Mouse (Mus musculus): ENCODE measurements at regions not wholly inside any gene's neighbourhood (a gene's known extent, or its start where the extent isn't known, plus 50 kb on each side); places are given as distances from the start of the nearest gene placed in this dataset.

- Histone ChIP-seq H3K9me3 (replicated peaks; ENCODE audit: control insufficient read depth, low read length) (no peaks in the 10 kb centered on the region), H3K27ac (ENCODE audit: low read depth, low read length) (no peak overlapping the region), H3K4me2 (no peak overlapping the region), H3K4me1 (ENCODE audit: control insufficient read depth, insufficient read depth, low read length) (peaks cover 4% of the 10 kb centered on the region; the same call in 1 of the 2 replicates), H3K27me3 (ENCODE audit: control insufficient read depth, insufficient read depth, low read length) (no peaks in the 10 kb centered on the region), H3K4me3 (ENCODE audit: low read depth, low read length) (no peak overlapping the region), H3K36me3 (ENCODE audit: control insufficient read depth, insufficient read depth, low read length) (no peaks in the 10 kb centered on the region), H3K9ac (ENCODE audit: low read depth, low read length) (no peak overlapping the region)
- 51% methylated on average over 3 of the region's 3 CpGs for WGBS (ENCODE audit: insufficient replicate concordance)
- ATAC-seq (replicated peaks; ENCODE audit: insufficient number of reproducible peaks, low FRiP score, low TSS enrichment), result no peak
These were observed 354.7 kb upstream of the Pbx1 start for GRCm38 (mm10) chr1:168786731-168787130.

- no peak overlapping the region for H3K27ac ChIP-seq (ENCODE audit: low read depth, low read length)
- no peak overlapping the region for H3K9ac ChIP-seq (ENCODE audit: low read depth, low read length)
- H3K27me3 ChIP-seq (ENCODE audit: control insufficient read depth, insufficient read depth, low read length), result no peaks in the 10 kb centered on the region
- no peak overlapping the region for H3K4me3 ChIP-seq (ENCODE audit: low read depth, low read length)
- no peak overlapping the region for H3K4me2 ChIP-seq
- H3K9me3 ChIP-seq (replicated peaks; ENCODE audit: control insufficient read depth, low read length), result no peaks in the 10 kb centered on the region
- no peaks in the 10 kb centered on the region for H3K36me3 ChIP-seq (ENCODE audit: control insufficient read depth, insufficient read depth, low read length)
- ATAC-seq (replicated peaks; ENCODE audit: insufficient number of reproducible peaks, low FRiP score, low TSS enrichment), result no peak
- peaks cover 4% of the 10 kb centered on the region; the same call in 1 of the 2 replicates for H3K4me1 ChIP-seq (ENCODE audit: control insufficient read depth, insufficient read depth, low read length)
These were observed 351.8 kb upstream of the Pbx1 start for GRCm38 (mm10) chr1:168783851-168784250.

- 75% methylated on average over 6 of the region's 6 CpGs for WGBS (ENCODE audit: insufficient replicate concordance)
- Histone ChIP-seq H3K27me3 (ENCODE audit: control insufficient read depth, insufficient read depth, low read length) (no peaks in the 10 kb centered on the region), H3K27ac (ENCODE audit: low read depth, low read length) (no peak overlapping the region), H3K4me2 (no peak overlapping the region), H3K9me3 (replicated peaks; ENCODE audit: control insufficient read depth, low read length) (no peaks in the 10 kb centered on the region), H3K36me3 (ENCODE audit: control insufficient read depth, insufficient read depth, low read length) (no peaks in the 10 kb centered on the region), H3K4me3 (ENCODE audit: low read depth, low read length) (no peak overlapping the region), H3K9ac (ENCODE audit: low read depth, low read length) (no peak overlapping the region), H3K4me1 (ENCODE audit: control insufficient read depth, insufficient read depth, low read length) (no peaks in the 10 kb centered on the region)
- ATAC-seq (replicated peaks; ENCODE audit: insufficient number of reproducible peaks, low FRiP score, low TSS enrichment), result no peak
These were observed 332.4 kb upstream of the Pbx1 start for GRCm38 (mm10) chr1:168764368-168764895.

- no peaks in the 10 kb centered on the region for H3K36me3 ChIP-seq (ENCODE audit: control insufficient read depth, insufficient read depth, low read length)
- H3K9ac ChIP-seq (ENCODE audit: low read depth, low read length), result no peak overlapping the region
- 89% methylated on average over 2 of the region's 2 CpGs for WGBS (ENCODE audit: insufficient replicate concordance)
- no peak overlapping the region for H3K27ac ChIP-seq (ENCODE audit: low read depth, low read length)
- no peaks in the 10 kb centered on the region for H3K27me3 ChIP-seq (ENCODE audit: control insufficient read depth, insufficient read depth, low read length)
- H3K4me3 ChIP-seq (ENCODE audit: low read depth, low read length), result no peak overlapping the region
- no peaks in the 10 kb centered on the region for H3K9me3 ChIP-seq (replicated peaks; ENCODE audit: control insufficient read depth, low read length)
- no peaks in the 10 kb centered on the region for H3K4me1 ChIP-seq (ENCODE audit: control insufficient read depth, insufficient read depth, low read length)
- H3K4me2 ChIP-seq, result no peak overlapping the region
- ATAC-seq (replicated peaks; ENCODE audit: insufficient number of reproducible peaks, low FRiP score, low TSS enrichment), result no peak
These were observed 329.0 kb upstream of the Pbx1 start for GRCm38 (mm10) chr1:168761095-168761494.

- Histone ChIP-seq H3K9me3 (replicated peaks; ENCODE audit: control insufficient read depth, low read length) (no peaks in the 10 kb centered on the region), H3K27me3 (ENCODE audit: control insufficient read depth, insufficient read depth, low read length) (no peaks in the 10 kb centered on the region), H3K36me3 (ENCODE audit: control insufficient read depth, insufficient read depth, low read length) (no peaks in the 10 kb centered on the region), H3K9ac (ENCODE audit: low read depth, low read length) (no peak overlapping the region), H3K4me1 (ENCODE audit: control insufficient read depth, insufficient read depth, low read length) (no peaks in the 10 kb centered on the region), H3K4me2 (no peak overlapping the region), H3K27ac (ENCODE audit: low read depth, low read length) (no peak overlapping the region), H3K4me3 (ENCODE audit: low read depth, low read length) (no peak overlapping the region)
- 76% methylated on average over 1 of the region's 1 CpGs for WGBS (ENCODE audit: insufficient replicate concordance)
- ATAC-seq (replicated peaks; ENCODE audit: insufficient number of reproducible peaks, low FRiP score, low TSS enrichment), result no peak
These were observed 328.2 kb upstream of the Pbx1 start for GRCm38 (mm10) chr1:168760239-168760638.

- no peak overlapping the region for H3K27ac ChIP-seq (ENCODE audit: low read depth, low read length)
- ATAC-seq (replicated peaks; ENCODE audit: insufficient number of reproducible peaks, low FRiP score, low TSS enrichment), result no peak
- H3K4me2 ChIP-seq, result no peak overlapping the region
- H3K36me3 ChIP-seq (ENCODE audit: control insufficient read depth, insufficient read depth, low read length), result no peaks in the 10 kb centered on the region
- H3K9ac ChIP-seq (ENCODE audit: low read depth, low read length), result no peak overlapping the region
- no peaks in the 10 kb centered on the region for H3K4me1 ChIP-seq (ENCODE audit: control insufficient read depth, insufficient read depth, low read length)
- no peaks in the 10 kb centered on the region for H3K9me3 ChIP-seq (replicated peaks; ENCODE audit: control insufficient read depth, low read length)
- WGBS (ENCODE audit: insufficient replicate concordance), result 73% methylated on average over 2 of the region's 2 CpGs
- no peaks in the 10 kb centered on the region for H3K27me3 ChIP-seq (ENCODE audit: control insufficient read depth, insufficient read depth, low read length)
- no peak overlapping the region for H3K4me3 ChIP-seq (ENCODE audit: low read depth, low read length)
These were observed 326.8 kb upstream of the Pbx1 start for GRCm38 (mm10) chr1:168758835-168759234.

- no peaks in the 10 kb centered on the region for H3K4me1 ChIP-seq (ENCODE audit: control insufficient read depth, insufficient read depth, low read length)
- H3K4me3 ChIP-seq (ENCODE audit: low read depth, low read length), result no peak overlapping the region
- H3K36me3 ChIP-seq (ENCODE audit: control insufficient read depth, insufficient read depth, low read length), result no peaks in the 10 kb centered on the region
- no peak for ATAC-seq (replicated peaks; ENCODE audit: insufficient number of reproducible peaks, low FRiP score, low TSS enrichment)
- no peak overlapping the region for H3K9ac ChIP-seq (ENCODE audit: low read depth, low read length)
- no peaks in the 10 kb centered on the region for H3K9me3 ChIP-seq (replicated peaks; ENCODE audit: control insufficient read depth, low read length)
- 65% methylated on average over 7 of the region's 7 CpGs for WGBS (ENCODE audit: insufficient replicate concordance)
- no peak overlapping the region for H3K4me2 ChIP-seq
- no peaks in the 10 kb centered on the region for H3K27me3 ChIP-seq (ENCODE audit: control insufficient read depth, insufficient read depth, low read length)
- no peak overlapping the region for H3K27ac ChIP-seq (ENCODE audit: low read depth, low read length)
These were observed 322.1 kb upstream of the Pbx1 start for GRCm38 (mm10) chr1:168754196-168754595.

- no peak for ATAC-seq (replicated peaks; ENCODE audit: insufficient number of reproducible peaks, low FRiP score, low TSS enrichment)
- WGBS (ENCODE audit: insufficient replicate concordance), result 78% methylated on average over 1 of the region's 1 CpGs
- no peak overlapping the region for H3K9ac ChIP-seq (ENCODE audit: low read depth, low read length)
- H3K27ac ChIP-seq (ENCODE audit: low read depth, low read length), result no peak overlapping the region
- H3K4me1 ChIP-seq (ENCODE audit: control insufficient read depth, insufficient read depth, low read length), result no peaks in the 10 kb centered on the region
- H3K27me3 ChIP-seq (ENCODE audit: control insufficient read depth, insufficient read depth, low read length), result no peaks in the 10 kb centered on the region
- H3K9me3 ChIP-seq (replicated peaks; ENCODE audit: control insufficient read depth, low read length), result no peaks in the 10 kb centered on the region
- H3K4me2 ChIP-seq, result no peak overlapping the region
- H3K4me3 ChIP-seq (ENCODE audit: low read depth, low read length), result no peak overlapping the region
- no peaks in the 10 kb centered on the region for H3K36me3 ChIP-seq (ENCODE audit: control insufficient read depth, insufficient read depth, low read length)
These were observed 311.4 kb upstream of the Pbx1 start for GRCm38 (mm10) chr1:168743435-168743834.

- Histone ChIP-seq H3K27ac (ENCODE audit: low read depth, low read length) (no peak overlapping the region), H3K36me3 (ENCODE audit: control insufficient read depth, insufficient read depth, low read length) (no peaks in the 10 kb centered on the region), H3K9me3 (replicated peaks; ENCODE audit: control insufficient read depth, low read length) (no peaks in the 10 kb centered on the region), H3K4me2 (no peak overlapping the region), H3K4me3 (ENCODE audit: low read depth, low read length) (no peak overlapping the region), H3K4me1 (ENCODE audit: control insufficient read depth, insufficient read depth, low read length) (no peaks in the 10 kb centered on the region), H3K9ac (ENCODE audit: low read depth, low read length) (no peak overlapping the region), H3K27me3 (ENCODE audit: control insufficient read depth, insufficient read depth, low read length) (no peaks in the 10 kb centered on the region)
- 75% methylated on average over 3 of the region's 3 CpGs for WGBS (ENCODE audit: insufficient replicate concordance)
- ATAC-seq (replicated peaks; ENCODE audit: insufficient number of reproducible peaks, low FRiP score, low TSS enrichment), result no peak
These were observed 305.9 kb upstream of the Pbx1 start for GRCm38 (mm10) chr1:168738005-168738404.
